Mouse (Mus musculus) heart, embryonic 11.5 days (tissue): ENCODE measurements around the gene Ercc6l2. TPM values are rescaled to one million over a fixed set of nuclear protein-coding genes. Genes with fewer than 3 reads are reported as not detected.

Experiments
- ATAC-seq: fragments of 200-750 bp; cut with Nextera tagmentation; replicated peaks from 2 replicates; pipeline ENCODE4 v1.8.0; 2017; ENCODE audit warnings: moderate library complexity; ENCODE audit not compliant: insufficient number of reproducible peaks, low FRiP score, low TSS enrichment
- H3K27ac ChIP-seq: fragments of 300-500 bp; sonication (generic); 2 replicates; pipeline ENCODE4 v1.5.1; 2014; ENCODE audit warnings: mild to moderate bottlenecking, low read depth, low read length
- H3K27me3 ChIP-seq: fragments of 300-500 bp; sonication (generic); 2 replicates; pipeline ENCODE4 v1.6.1; 2014; ENCODE audit warnings: mild to moderate bottlenecking, low read length, mixed read lengths; ENCODE audit not compliant: control insufficient read depth, insufficient read depth
- H3K36me3 ChIP-seq: fragments of 300-500 bp; sonication (generic); 2 replicates; pipeline ENCODE4 v1.6.1; 2014; ENCODE audit warnings: mild to moderate bottlenecking, low read length, moderate library complexity, mixed read lengths; ENCODE audit not compliant: control insufficient read depth, insufficient read depth
- H3K4me1 ChIP-seq: fragments of 300-500 bp; sonication (generic); 2 replicates; pipeline ENCODE4 v1.6.1; 2014; ENCODE audit warnings: low read length; ENCODE audit not compliant: control insufficient read depth, insufficient read depth
- H3K4me2 ChIP-seq: fragments of 300-500 bp; sonication (generic); 2 replicates; pipeline ENCODE4 v1.6.1; 2014; ENCODE audit warnings: mild to moderate bottlenecking, moderate library complexity
- H3K4me3 ChIP-seq: fragments of 300-500 bp; sonication (generic); 2 replicates; pipeline ENCODE4 v1.5.1; 2014; ENCODE audit warnings: low read depth, low read length
- H3K9ac ChIP-seq: fragments of 300-500 bp; sonication (generic); 2 replicates; pipeline ENCODE4 v1.6.1; 2014; ENCODE audit warnings: mild to moderate bottlenecking, low read depth, low read length, moderate library complexity
- H3K9me3 ChIP-seq: fragments of 300-500 bp; sonication (generic); replicated peaks from 2 replicates; pipeline ENCODE4 v1.6.1; 2016; ENCODE audit warnings: low read length; ENCODE audit not compliant: control insufficient read depth
- WGBS: fragments of 180-500 bp; shearing (Covaris S2); extraction: QIAGEN DNeasy Blood & Tissue Kit; methylation state at CpG from one replicate; pipeline ENCODE4 v1.1.7; 2014; ENCODE audit not compliant: insufficient replicate concordance; 5-methylcytosine and 5-hydroxymethylcytosine counted together
- polyA plus RNA-seq: library from polyadenylated mRNA; unstranded; fragments of >200 nt; fragmentation: Nextera tagmentation; extraction: Ambion mirVana; gene quantifications from 2 replicates; pipeline ENCODE4 v1.2.1, GENCODE M21; 2014

Ercc6l2 gene
- polyA plus RNA-seq, 1 experiment from 2014 or later: 14.9 TPM

GRCm38 (mm10) chr13:63901714-63902597, 86.9 kb downstream of the Ercc6l2 start:
- Histone ChIP-seq H3K27ac (no peak overlapping the region), H3K9me3 (no peaks in the 10 kb centered on the region), H3K9ac (peak overlapping the region; percentile 52), H3K4me3 (peak overlapping the region; percentile 46), H3K4me2 (peak overlapping the region; percentile 86), H3K36me3 (no peaks in the 10 kb centered on the region), H3K4me1 (peaks cover 16% of the 10 kb centered on the region), H3K27me3 (no peaks in the 10 kb centered on the region)
- ATAC-seq: peak; percentile 48; the same call in 1 of the 2 replicates
- 9% methylated on average over 28 of the region's 28 CpGs for WGBS

- WGBS: 84% methylated on average over 4 of the region's 4 CpGs
- Histone ChIP-seq H3K9ac (no peak overlapping the region), H3K27ac (no peak overlapping the region), H3K4me1 (peaks cover 7% of the 10 kb centered on the region), H3K27me3 (no peaks in the 10 kb centered on the region), H3K36me3 (no peaks in the 10 kb centered on the region), H3K9me3 (no peaks in the 10 kb centered on the region), H3K4me2 (no peak overlapping the region), H3K4me3 (no peak overlapping the region)
- ATAC-seq: no peak
Measured at GRCm38 (mm10) chr13:63906516-63906915, 91.5 kb downstream of the Ercc6l2 start.

- no peak overlapping the region for H3K4me2 ChIP-seq
- H3K4me1 ChIP-seq: peaks cover 2% of the 10 kb centered on the region; the same call in 1 of the 2 replicates
- H3K27me3 ChIP-seq: no peaks in the 10 kb centered on the region
- H3K36me3 ChIP-seq: no peaks in the 10 kb centered on the region
- no peak overlapping the region for H3K27ac ChIP-seq
- no peak overlapping the region for H3K4me3 ChIP-seq
- ATAC-seq: no peak
- 36% methylated on average over 4 of the region's 4 CpGs for WGBS
- H3K9me3 ChIP-seq: no peaks in the 10 kb centered on the region
- H3K9ac ChIP-seq: no peak overlapping the region
Measured at GRCm38 (mm10) chr13:63907437-63907836, 92.4 kb downstream of the Ercc6l2 start.

GRCm38 (mm10) chr13:63910141-63910804, 95.2 kb downstream of the Ercc6l2 start:
- no peak for ATAC-seq
- 40% methylated on average over 5 of the region's 5 CpGs for WGBS
- no peak overlapping the region for H3K27ac ChIP-seq

GRCm38 (mm10) chr13:63911617-63912016, 96.6 kb downstream of the Ercc6l2 start:
- no peak overlapping the region for H3K4me2 ChIP-seq
- no peaks in the 10 kb centered on the region for H3K9me3 ChIP-seq
- ATAC-seq: no peak
- no peak overlapping the region for H3K4me3 ChIP-seq
- WGBS: 41% methylated on average over 3 of the region's 3 CpGs
- H3K27me3 ChIP-seq: no peaks in the 10 kb centered on the region
- peaks cover 2% of the 10 kb centered on the region; the same call in 1 of the 2 replicates for H3K4me1 ChIP-seq
- no peaks in the 10 kb centered on the region for H3K36me3 ChIP-seq
- no peak overlapping the region for H3K9ac ChIP-seq
- H3K27ac ChIP-seq: no peak overlapping the region

More at GRCm38 (mm10) chr13:63910141-63910804, 95.2 kb downstream of the Ercc6l2 start:
- no peaks in the 10 kb centered on the region for H3K36me3 ChIP-seq
- H3K9me3 ChIP-seq: no peaks in the 10 kb centered on the region
- H3K4me1 ChIP-seq: peaks cover 2% of the 10 kb centered on the region; the same call in 1 of the 2 replicates
- H3K4me3 ChIP-seq: no peak overlapping the region
- no peaks in the 10 kb centered on the region for H3K27me3 ChIP-seq
- no peak overlapping the region for H3K4me2 ChIP-seq
- H3K9ac ChIP-seq: no peak overlapping the region

- 81% methylated on average over 6 of the region's 6 CpGs for WGBS
- Histone ChIP-seq H3K4me1 (peaks cover 9% of the 10 kb centered on the region), H3K36me3 (no peaks in the 10 kb centered on the region), H3K9ac (no peak overlapping the region), H3K4me3 (no peak overlapping the region), H3K4me2 (no peak overlapping the region), H3K27me3 (no peaks in the 10 kb centered on the region), H3K27ac (no peak overlapping the region), H3K9me3 (no peaks in the 10 kb centered on the region)
- ATAC-seq: no peak
Measured at GRCm38 (mm10) chr13:63913136-63913535, 98.1 kb downstream of the Ercc6l2 start.

GRCm38 (mm10) chr13:63915176-63915575, 100.1 kb downstream of the Ercc6l2 start:
- Histone ChIP-seq H3K27me3 (no peaks in the 10 kb centered on the region), H3K4me3 (no peak overlapping the region), H3K36me3 (no peaks in the 10 kb centered on the region), H3K9me3 (no peaks in the 10 kb centered on the region), H3K27ac (no peak overlapping the region), H3K4me1 (peaks cover 16% of the 10 kb centered on the region), H3K9ac (no peak overlapping the region), H3K4me2 (no peak overlapping the region)
- no peak for ATAC-seq
- 46% methylated on average over 3 of the region's 3 CpGs for WGBS

- 69% methylated on average over 1 of the region's 1 CpGs for WGBS
- H3K36me3 ChIP-seq: no peaks in the 10 kb centered on the region
Measured at GRCm38 (mm10) chr13:63915684-63916083, 100.6 kb downstream of the Ercc6l2 start.

More at GRCm38 (mm10) chr13:63915684-63916083, 100.6 kb downstream of the Ercc6l2 start:
- H3K4me1 ChIP-seq: peaks cover 16% of the 10 kb centered on the region
- no peaks in the 10 kb centered on the region for H3K27me3 ChIP-seq
- no peak overlapping the region for H3K4me2 ChIP-seq
- H3K27ac ChIP-seq: no peak overlapping the region
- H3K9me3 ChIP-seq: no peaks in the 10 kb centered on the region
- no peak overlapping the region for H3K9ac ChIP-seq
- ATAC-seq: no peak
- no peak overlapping the region for H3K4me3 ChIP-seq
